Mouse (Mus musculus) lung, adult 2 months (tissue): ENCODE results near the gene Arhgap10.

Experiments
- CTCF ChIP-seq: fragments of 200-500 bp; IDR thresholded peaks from 2 replicates; pipeline ENCODE4 v1.5.1; 2011; ENCODE audit warnings: mild to moderate bottlenecking, low read length, control low read depth; ENCODE audit not compliant: insufficient read depth
- POLR2A ChIP-seq: fragments of 200-500 bp; IDR thresholded peaks from 2 replicates; pipeline ENCODE4 v1.6.1; 2011; ENCODE audit warnings: low read depth, mild to moderate bottlenecking, control low read depth, low read length, borderline replicate concordance; ENCODE audit errors: extremely low read depth

GRCm38 (mm10) chr8:77473773-77474172 lies 44.0 kb downstream of the Arhgap10 start:
- TF ChIP-seq CTCF, result no peak
- TF ChIP-seq POLR2A, result no peak
